Mouse (Mus musculus): ENCODE measurements around the gene Idh2.
A peak's percentile ranks its signal among the peaks of the same experiment; 100 is the strongest.
"Not testable (repeated sequence)": the region's sequence is repeated elsewhere in the genome, so short reads cannot be mapped to it uniquely, and the experiment has no call there.

Idh2 gene

GRCm38 (mm10) chr7:80058405-80059063 lies 56.7 kb downstream of the Idh2 start:
- DNase-seq, result no peak

- peak; percentile 50 to 80 for DNase-seq
Measured at GRCm38 (mm10) chr7:80057781-80058180, 57.4 kb downstream of the Idh2 start.

DNA sequence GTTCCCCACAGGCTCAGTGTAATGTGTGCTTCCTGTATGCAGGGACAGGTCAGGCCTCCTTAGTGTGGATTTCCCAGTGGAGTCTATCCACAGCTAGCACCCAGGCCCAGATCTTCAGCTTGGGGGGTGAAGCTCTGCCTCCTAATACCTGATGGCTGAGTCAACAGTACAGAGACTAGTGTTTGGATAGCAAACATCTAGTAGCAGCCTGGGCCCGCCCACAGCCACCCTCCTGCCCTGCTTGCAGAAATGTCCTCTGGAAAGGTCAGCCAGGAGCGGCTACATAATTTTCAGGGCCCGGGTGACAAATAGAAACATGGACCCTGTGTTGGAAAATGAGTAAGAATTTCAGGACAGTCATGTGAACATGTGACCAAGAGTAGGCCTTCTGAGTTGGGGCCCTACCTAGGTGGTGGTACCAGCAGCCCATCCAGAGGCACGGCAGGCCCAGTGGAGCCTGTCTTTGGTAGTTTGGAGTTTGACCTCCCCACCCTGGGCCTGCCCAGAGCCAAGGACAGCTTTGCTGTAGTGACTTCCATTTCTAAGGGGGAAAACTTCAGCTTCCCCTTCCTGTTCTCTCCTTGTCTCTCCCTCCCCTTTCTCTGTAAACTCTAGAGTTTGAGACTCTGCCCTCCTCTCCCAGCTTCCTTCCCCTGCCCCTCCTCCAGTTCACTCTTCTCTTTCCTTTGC lies 58.0 kb downstream of the Idh2 start:
- peak; percentile 80 to 92 for DNase-seq

GRCm38 (mm10) chr7:80055781-80056180 lies 59.4 kb downstream of the Idh2 start:
- peak; percentile 60 to 72 for DNase-seq

GRCm38 (mm10) chr7:80053147-80053546 lies 62.0 kb downstream of the Idh2 start:
- peak; percentile 58 to 84 for DNase-seq

GRCm38 (mm10) chr7:80052261-80052660 lies 62.9 kb downstream of the Idh2 start:
- peak; percentile 83 to 87 for DNase-seq

DNA sequence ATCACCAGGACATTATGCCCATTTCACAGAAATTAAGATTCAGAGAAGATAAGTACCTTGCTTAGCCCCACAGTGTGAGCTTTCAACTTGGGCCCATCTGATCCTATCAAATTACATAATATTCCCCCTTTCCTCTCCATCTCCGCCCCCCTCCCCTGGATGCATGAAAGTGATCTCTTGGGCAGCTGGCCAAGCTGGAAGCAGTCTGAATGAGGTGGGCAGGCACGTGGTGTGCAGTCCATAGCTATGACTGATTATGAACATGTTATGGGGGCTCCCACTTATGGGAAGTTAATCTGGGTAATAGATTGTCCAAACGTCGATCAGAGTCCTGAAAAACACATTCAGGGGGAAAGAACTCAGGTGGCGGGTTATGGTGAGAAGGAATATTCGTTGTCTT lies 63.4 kb downstream of the Idh2 start:
- peak; percentile 55 to 59 for DNase-seq

GRCm38 (mm10) chr7:80050382-80050781 lies 64.8 kb downstream of the Idh2 start:
- not testable (repeated sequence) for DNase-seq

DNA sequence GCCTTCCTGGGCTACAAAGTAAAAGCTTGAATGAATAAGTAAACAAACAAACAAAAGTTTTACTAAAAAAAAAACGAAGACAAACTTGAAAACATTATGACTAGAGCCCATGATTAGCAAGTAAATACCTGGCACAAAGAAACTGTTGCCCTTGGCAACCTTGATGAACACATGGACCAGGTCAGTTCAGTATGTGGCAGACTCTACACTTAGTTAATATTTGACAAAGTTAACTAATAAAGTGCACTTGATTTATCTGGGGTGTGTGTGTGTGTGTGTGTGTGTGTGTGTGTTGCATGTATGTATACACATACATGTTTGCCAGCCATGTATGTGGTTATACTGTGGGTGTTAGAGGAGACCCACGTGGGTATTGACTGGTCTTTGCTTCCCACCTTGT lies 65.4 kb downstream of the Idh2 start:
- DNase-seq, result peak; percentile 54 to 67

DNA sequence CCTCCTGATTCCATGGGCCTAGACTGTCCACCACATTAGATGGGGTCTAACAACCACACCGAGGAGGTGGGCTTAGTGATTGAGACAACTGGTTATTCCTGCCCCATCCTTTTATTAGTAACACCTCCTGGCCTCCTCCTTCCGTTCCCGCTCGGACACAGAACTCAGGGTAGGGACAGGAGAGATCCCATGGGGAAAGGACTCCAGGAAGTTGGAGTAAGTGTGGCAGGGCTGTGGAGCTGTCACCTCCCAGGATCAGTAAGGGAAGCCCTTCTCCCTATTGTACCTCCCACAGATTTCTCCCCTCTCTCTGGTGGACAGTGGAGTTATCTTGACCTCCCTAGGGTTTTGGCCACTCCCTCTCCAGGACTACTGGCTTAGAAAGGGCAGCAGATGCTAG lies 68.2 kb downstream of the Idh2 start:
- peak in 1 of 2 experiments; percentile 37 for DNase-seq
